Mouse (Mus musculus): ENCODE data around the gene Gm9903. TPM values are rescaled to one million over a fixed set of nuclear protein-coding genes. Genes with fewer than 3 reads are reported as not detected.

Gene Gm9903
- total and polyA plus RNA-seq, 3 experiments = 0.16 to 0.26 (median 0.21) TPM

DNA sequence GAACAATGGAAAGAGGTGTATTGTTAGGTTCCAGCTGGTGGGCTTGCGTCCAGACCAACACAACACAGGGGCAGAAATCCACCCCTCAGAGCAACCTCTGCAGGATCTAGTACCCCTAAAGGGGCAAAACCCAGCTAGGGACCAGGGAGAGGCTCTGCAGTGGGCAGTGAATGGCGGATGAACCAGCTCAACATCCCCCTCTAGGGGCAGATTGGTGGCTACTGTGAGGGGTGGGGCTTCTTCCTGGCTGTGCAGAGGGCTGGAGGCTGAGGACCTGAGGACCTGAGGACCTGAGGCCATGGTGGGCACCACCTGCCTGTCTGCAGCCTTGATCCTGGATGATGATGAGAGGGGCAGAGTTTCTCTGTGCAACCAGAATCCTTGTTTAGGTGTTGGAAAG lies 36.1 kb upstream of the Gm9903 start:
- Histone ChIP-seq H3K79me2 (replicated peaks; ENCODE audit: control insufficient read depth, extremely low read depth, insufficient read depth, poor library complexity, severe bottlenecking) (no peaks in the 10 kb centered on the region), H3K27me3 (replicated peaks) (no peaks in the 10 kb centered on the region), H3K4me3 (replicated peaks in 1 of 3; ENCODE audit: low read depth in 2 of 3, low read length in 2 of 3, poor library complexity in 1 of 3) (no peak overlapping the region), H3K4me2 (ENCODE audit: insufficient read depth, low read depth, poor library complexity, severe bottlenecking) (no peak overlapping the region), H3K36me3 (replicated peaks in 1 of 2; ENCODE audit: control insufficient read depth in 1 of 2, insufficient read depth in 1 of 2, low read length in 1 of 2) (peaks cover 0 to 9% of the 10 kb centered on the region in 2 experiments), H3K9ac (ENCODE audit: insufficient read depth, low read depth) (no peak overlapping the region), H3K27ac (ENCODE audit: insufficient read depth, low read depth) (no peak overlapping the region), H3K9me3 (replicated peaks; ENCODE audit: low read length) (no peaks in the 10 kb centered on the region), H3K4me1 (ENCODE audit: control insufficient read depth in 1 of 2, insufficient read depth in 2 of 2) (no peaks in the 10 kb centered on the region)
- peak; percentile 21 for TF ChIP-seq RAD21 (IDR thresholded peaks at IDR 0.05; ENCODE audit: low read depth, low read length)
- no peak for TF ChIP-seq RCOR1 (conservative IDR thresholded peaks at IDR 0.05; ENCODE audit: low read depth, low read length)
- TF ChIP-seq CHD2 (IDR thresholded peaks at IDR 0.05; ENCODE audit: low read length) = no peak
- no peak for TF ChIP-seq JUND (conservative IDR thresholded peaks at IDR 0.05; ENCODE audit: low read depth, low read length)
- no peak for TF ChIP-seq USF2 (conservative IDR thresholded peaks at IDR 0.05; ENCODE audit: low read depth, low read length)
- TF ChIP-seq CTCF (conservative IDR thresholded peaks at IDR 0.05 in 1 of 2, IDR thresholded peaks at IDR 0.05 in 1 of 2; ENCODE audit: low read depth in 2 of 2, low read length in 2 of 2) = peak in 1 of 2 experiments; percentile 54; a peak in 3 of 4 replicates
- no peak for TF ChIP-seq NRF1 (IDR thresholded peaks at IDR 0.05; ENCODE audit: low read depth, low read length)
- 0 out of 2 replicates have a peak, but pooled peaks have one; percentile 12 for TF ChIP-seq ELF1 (IDR thresholded peaks at IDR 0.05; ENCODE audit: low read depth, low read length)
- dilution Hi-C loops (cut with MboI; ENCODE audit: extremely low pct_ligation_motif_present, extremely low pct_unique_long_range_greater_than_20kb, low sequenced_read_pairs) (no loop called here), in situ Hi-C loops (cut with MboI; ENCODE audit: low pct_ligation_motif_present, low pct_unique_long_range_greater_than_20kb, low sequenced_read_pairs) (loop anchor here (25.0 kb wide), 1 partner anchor 331 kb away; the partner anchor contains the start of gene Ctbp1)
- peak; percentile 22 for DNase-seq (ENCODE audit: extremely low read depth)

DNA sequence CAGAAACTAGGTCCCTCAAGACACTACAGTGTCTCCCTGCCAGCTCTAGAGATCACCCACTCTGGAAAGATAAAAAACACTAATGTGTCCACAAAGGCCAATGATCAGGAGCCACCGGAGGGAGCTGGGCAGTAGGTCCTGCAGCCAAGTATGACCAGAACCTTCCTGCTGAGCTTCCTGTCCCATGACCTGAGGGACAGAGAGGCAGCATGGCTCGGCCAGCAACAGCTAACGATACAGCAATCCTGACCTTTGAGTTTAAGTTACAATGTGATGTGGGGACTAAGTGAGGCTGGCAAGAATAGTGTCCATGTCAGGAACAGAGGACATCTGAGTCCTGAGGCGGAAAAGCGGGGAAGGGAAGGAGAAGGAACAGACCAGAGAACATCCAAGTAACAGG lies 24.4 kb upstream of the Gm9903 start:
- no peak overlapping the region for H3K4me2 ChIP-seq (ENCODE audit: insufficient read depth, low read depth, poor library complexity, severe bottlenecking)
- H3K4me1 ChIP-seq (ENCODE audit: control insufficient read depth in 1 of 2, insufficient read depth in 2 of 2) = peaks cover 0 to 12% of the 10 kb centered on the region in 2 experiments; a peak in 1 of 4 replicates
- no peak overlapping the region for H3K9ac ChIP-seq (ENCODE audit: insufficient read depth, low read depth)
- DNase-seq (ENCODE audit: extremely low read depth) = no peak
- no peaks in the 10 kb centered on the region for H3K9me3 ChIP-seq (replicated peaks; ENCODE audit: low read length)
- H3K27me3 ChIP-seq (replicated peaks) = no peaks in the 10 kb centered on the region
- dilution Hi-C loops (cut with MboI; ENCODE audit: extremely low pct_ligation_motif_present, extremely low pct_unique_long_range_greater_than_20kb, low sequenced_read_pairs) = no loop called here
- in situ Hi-C loops (cut with MboI; ENCODE audit: low pct_ligation_motif_present, low pct_unique_long_range_greater_than_20kb, low sequenced_read_pairs) = no loop called here
- H3K27ac ChIP-seq (ENCODE audit: insufficient read depth, low read depth) = no peak overlapping the region
- no peak for TF ChIP-seq MAZ (IDR thresholded peaks at IDR 0.05; ENCODE audit: low read depth, low read length)
- TF ChIP-seq PAX5 (IDR thresholded peaks at IDR 0.05; ENCODE audit: low read length) = no peak
- no peak for TF ChIP-seq MAX (IDR thresholded peaks at IDR 0.05; ENCODE audit: low read length)
- no peak for TF ChIP-seq TBP (conservative IDR thresholded peaks at IDR 0.05; ENCODE audit: low read depth, low read length)
- TF ChIP-seq ETS1 (conservative IDR thresholded peaks at IDR 0.05; ENCODE audit: low read depth, low read length) = no peak
- TF ChIP-seq CHD1 (IDR thresholded peaks at IDR 0.05; ENCODE audit: low read depth, low read length) = no peak
- TF ChIP-seq E2F4 (IDR thresholded peaks at IDR 0.05; ENCODE audit: insufficient replicate concordance, low read depth, low read length) = no peak
- no peak for TF ChIP-seq RAD21 (IDR thresholded peaks at IDR 0.05; ENCODE audit: low read depth, low read length)
- TF ChIP-seq CTCF (conservative IDR thresholded peaks at IDR 0.05 in 1 of 2, IDR thresholded peaks at IDR 0.05 in 1 of 2; ENCODE audit: low read depth in 2 of 2, low read length in 2 of 2) = no peak
- TF ChIP-seq USF1 (IDR thresholded peaks at IDR 0.05; ENCODE audit: low read depth, low read length) = no peak
- no peak for TF ChIP-seq BHLHE40 (IDR thresholded peaks at IDR 0.05; ENCODE audit: low read depth, low read length)
- no peak for TF ChIP-seq NELFE (IDR thresholded peaks at IDR 0.05; ENCODE audit: low read depth, low read length)
- TF ChIP-seq RCOR1 (conservative IDR thresholded peaks at IDR 0.05; ENCODE audit: low read depth, low read length) = no peak
- TF ChIP-seq POLR2AphosphoS2 (IDR thresholded peaks at IDR 0.05; ENCODE audit: low read depth, low read length) = no peak
- no peak for TF ChIP-seq GABPA (IDR thresholded peaks at IDR 0.05; ENCODE audit: insufficient replicate concordance, low read depth, low read length)
- TF ChIP-seq MYC (IDR thresholded peaks at IDR 0.05; ENCODE audit: low read depth, low read length) = no peak
- peaks cover 74 to 97% of the 10 kb centered on the region in 2 experiments for H3K36me3 ChIP-seq (replicated peaks in 1 of 2; ENCODE audit: control insufficient read depth in 1 of 2, insufficient read depth in 1 of 2, low read length in 1 of 2)
- H3K4me3 ChIP-seq (replicated peaks in 1 of 3; ENCODE audit: low read depth in 2 of 3, low read length in 2 of 3, poor library complexity in 1 of 3) = no peak overlapping the region
- H3K79me2 ChIP-seq (replicated peaks; ENCODE audit: control insufficient read depth, extremely low read depth, insufficient read depth, poor library complexity, severe bottlenecking) = no peaks in the 10 kb centered on the region

All from CH12.LX (cell line).